Mouse (Mus musculus) embryonic facial prominence, embryonic 10.5 days (tissue): ENCODE measurements around the gene Gzmg. TPM values are rescaled to one million over a fixed set of nuclear protein-coding genes. Genes with fewer than 3 reads are reported as not detected.
"Not testable (repeated sequence)": the region's sequence is repeated elsewhere in the genome, so short reads cannot be mapped to it uniquely, and the experiment has no call there.

Experiments used
- DNase-seq: peaks from one replicate; pipeline ENCODE4 v3.0.0-alpha.2; 2017; ENCODE audit warnings: low spot score
- H3K27ac ChIP-seq: fragments of 300-500 bp; sonication (generic); replicated peaks from 2 replicates; pipeline ENCODE4 v1.5.1; 2016; ENCODE audit warnings: mild to moderate bottlenecking
- H3K27me3 ChIP-seq: fragments of 300-500 bp; sonication (generic); replicated peaks from 2 replicates; pipeline ENCODE4 v1.6.1; 2016; ENCODE audit warnings: low read depth, mild to moderate bottlenecking; ENCODE audit not compliant: poor library complexity, severe bottlenecking
- H3K36me3 ChIP-seq: fragments of 300-500 bp; sonication (generic); replicated peaks from 2 replicates; pipeline ENCODE4 v1.6.1; 2016; ENCODE audit warnings: mild to moderate bottlenecking, moderate library complexity
- H3K4me1 ChIP-seq: fragments of 300-500 bp; sonication (generic); 2 replicates; pipeline ENCODE4 v1.6.1; 2016
- H3K4me3 ChIP-seq: fragments of 300-500 bp; sonication (generic); 2 replicates; pipeline ENCODE4 v1.5.1; 2016; ENCODE audit warnings: mild to moderate bottlenecking, moderate library complexity
- H3K9me3 ChIP-seq: fragments of 300-500 bp; sonication (generic); 2 replicates; pipeline ENCODE4 v1.6.1; 2016; ENCODE audit warnings: mild to moderate bottlenecking
- WGBS: fragments of 180-500 bp; shearing (Covaris S2); methylation state at CpG from one replicate; pipeline ENCODE4 v1.1.7; 2016; 5-methylcytosine and 5-hydroxymethylcytosine counted together
- polyA plus RNA-seq: library from polyadenylated mRNA; unstranded; fragments of >200 nt; fragmentation: Nextera tagmentation; extraction: Ambion mirVana; gene quantifications from 2 replicates; pipeline ENCODE4 v1.2.1, GENCODE M21; 2016

Gzmg gene
- polyA plus RNA-seq = not detected in 2 replicates

DNA sequence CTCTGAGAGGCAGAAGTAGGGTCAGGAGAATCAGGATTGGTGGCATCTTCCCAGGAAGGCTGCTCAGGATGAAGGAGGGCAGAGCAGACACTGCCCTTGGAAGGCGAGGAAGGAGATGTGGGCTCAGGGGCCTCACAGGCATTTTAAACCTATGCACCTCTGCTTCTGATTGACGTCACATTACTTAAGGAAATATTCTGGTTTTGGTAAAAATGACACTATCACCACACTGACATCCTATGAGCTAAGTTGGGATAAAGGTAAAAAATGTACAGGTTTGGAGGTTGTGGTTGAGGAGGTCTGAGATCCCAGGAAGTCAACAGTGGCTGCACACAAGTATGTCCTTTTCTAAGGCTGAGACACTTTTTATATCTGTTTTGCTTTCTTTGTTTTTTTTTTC, at the start of gene Gzmg:
Gzmg (minus strand) TSS at position 101 of the 400 bp plus-strand sequence.
- not testable (repeated sequence) for DNase-seq, H3K27ac ChIP-seq, H3K4me3 ChIP-seq, H3K9me3 ChIP-seq, H3K36me3 ChIP-seq, H3K27me3 ChIP-seq, H3K4me1 ChIP-seq
- 80% methylated on average over 2 of the region's 2 CpGs for WGBS

DNA sequence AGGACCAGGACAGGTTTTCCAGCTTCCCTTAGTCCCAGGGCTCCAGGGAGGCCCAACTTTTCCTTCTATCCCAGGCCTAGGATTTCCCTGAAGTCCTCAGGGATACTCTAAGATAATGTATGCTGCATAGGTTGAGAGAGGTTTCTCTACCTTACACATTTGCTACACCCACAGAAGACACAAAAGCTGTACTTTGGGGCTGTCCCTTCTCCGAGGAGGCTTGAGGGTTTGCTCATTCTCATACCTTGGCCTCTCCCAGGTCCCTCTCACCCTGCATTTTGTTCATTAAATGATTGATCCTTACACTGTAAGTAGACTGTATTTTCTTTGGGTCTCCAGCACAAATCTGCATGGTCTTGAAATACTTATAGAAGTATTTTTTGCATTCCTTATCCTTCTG, 46.2 kb upstream of the Gzmg start:
- Histone ChIP-seq H3K9me3 (no peaks in the 10 kb centered on the region), H3K36me3 (no peaks in the 10 kb centered on the region), H3K4me1 (no peaks in the 10 kb centered on the region), H3K27ac (no peak overlapping the region), H3K27me3 (no peaks in the 10 kb centered on the region), H3K4me3 (no peak overlapping the region)
- no peak for DNase-seq
- WGBS = 93% methylated on average over 1 of the region's 1 CpGs

DNA sequence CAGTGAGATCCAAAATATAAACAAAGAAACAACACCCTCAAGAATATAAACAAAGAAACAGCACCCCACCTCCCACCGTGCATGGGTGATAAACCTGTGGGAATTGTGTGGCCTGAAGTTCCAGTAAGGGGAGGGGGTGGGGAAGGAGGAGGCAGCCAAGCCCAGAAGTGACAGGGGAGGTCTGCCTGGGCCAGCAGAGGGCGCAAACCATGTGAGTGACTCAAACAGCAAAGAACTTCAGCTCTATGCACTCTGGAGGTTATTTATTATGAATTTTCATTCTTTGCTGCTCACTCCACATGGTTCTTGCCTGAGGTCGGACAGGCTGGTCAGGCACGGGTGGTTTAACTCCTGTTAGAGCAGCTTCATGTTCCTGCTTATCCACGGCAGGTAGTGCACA, 45.6 kb upstream of the Gzmg start:
- H3K36me3 ChIP-seq, H3K27me3 ChIP-seq, H3K9me3 ChIP-seq, H3K4me1 ChIP-seq, H3K27ac ChIP-seq, H3K4me3 ChIP-seq: not testable (repeated sequence)
- DNase-seq = peak; percentile 73
- WGBS = 31% methylated on average over 5 of the region's 5 CpGs

DNA sequence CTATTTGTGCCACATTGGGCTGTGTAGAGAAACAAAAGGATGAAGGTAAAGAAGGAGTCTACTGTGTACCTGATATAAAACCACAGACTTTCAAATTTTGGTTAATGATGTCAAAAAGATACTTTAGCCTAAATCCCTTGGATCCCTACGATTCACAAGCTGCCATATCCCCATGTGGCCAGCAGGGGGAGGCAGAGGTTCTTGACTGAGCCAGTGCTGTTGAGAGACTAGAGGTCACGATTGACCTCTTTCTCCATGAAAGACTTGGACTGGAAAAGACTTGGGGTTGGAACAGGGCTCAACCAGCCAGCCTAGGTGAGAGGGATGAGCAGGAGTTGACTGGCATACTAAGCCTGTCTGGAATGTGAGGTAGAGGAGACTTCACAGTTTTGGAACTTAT, 44.6 kb upstream of the Gzmg start:
- 9% methylated on average over 2 of the region's 2 CpGs for WGBS
- Histone ChIP-seq H3K4me3 (no peak overlapping the region), H3K27me3 (no peaks in the 10 kb centered on the region), H3K9me3 (no peaks in the 10 kb centered on the region), H3K27ac (no peak overlapping the region), H3K36me3 (no peaks in the 10 kb centered on the region), H3K4me1 (no peaks in the 10 kb centered on the region)
- peak; percentile 73 for DNase-seq

DNA sequence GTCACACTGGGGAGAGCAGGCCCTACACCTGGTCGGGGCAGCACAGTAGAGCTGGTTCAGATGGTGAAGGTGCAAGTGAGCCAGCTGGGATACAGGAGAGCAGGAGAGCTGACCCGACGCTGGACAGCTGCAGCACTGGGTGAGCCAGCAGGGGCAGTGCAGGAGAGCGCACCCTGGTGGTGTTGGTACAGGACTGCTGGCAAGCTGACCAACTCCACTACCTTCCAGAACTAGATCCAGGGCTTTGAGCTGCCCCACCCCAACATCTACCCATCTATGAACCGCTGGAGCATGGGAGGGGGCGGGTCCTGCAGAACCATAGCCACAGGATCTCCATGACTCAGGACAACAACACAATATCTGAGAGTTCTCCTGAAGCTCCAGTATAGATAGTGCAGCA, 27.6 kb upstream of the Gzmg start:
- Histone ChIP-seq H3K4me1 (no peaks in the 10 kb centered on the region), H3K27ac (no peak overlapping the region), H3K4me3 (no peak overlapping the region), H3K9me3 (no peaks in the 10 kb centered on the region), H3K36me3 (no peaks in the 10 kb centered on the region), H3K27me3 (no peaks in the 10 kb centered on the region)
- WGBS = 59% methylated on average over 6 of the region's 6 CpGs
- DNase-seq = no peak

DNA sequence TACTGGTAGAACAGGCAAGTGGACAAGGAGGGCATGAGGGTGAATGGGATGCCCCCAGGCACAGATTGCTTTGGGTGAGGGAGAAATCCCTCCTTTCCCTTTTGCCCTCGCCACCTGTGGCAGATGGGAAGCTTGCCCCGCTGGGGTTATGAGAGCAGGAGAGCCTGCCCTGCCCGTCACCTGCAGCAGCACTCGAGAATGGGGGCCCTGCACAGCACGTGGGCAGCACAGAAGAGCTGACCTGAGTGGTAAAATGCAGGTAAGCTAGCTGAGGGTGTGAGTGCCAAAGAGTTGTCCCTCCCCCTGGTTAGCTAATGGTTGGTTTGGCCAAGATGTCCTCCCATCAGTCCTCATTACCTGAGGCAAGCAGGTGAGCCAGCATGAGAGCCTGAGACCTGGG, 27.1 kb upstream of the Gzmg start:
- H3K27ac ChIP-seq = no peak overlapping the region
- H3K36me3 ChIP-seq = no peaks in the 10 kb centered on the region
- no peaks in the 10 kb centered on the region for H3K9me3 ChIP-seq
- 80% methylated on average over 5 of the region's 5 CpGs for WGBS
- DNase-seq = no peak
- H3K4me1 ChIP-seq = no peaks in the 10 kb centered on the region
- H3K27me3 ChIP-seq = no peaks in the 10 kb centered on the region
- H3K4me3 ChIP-seq = no peak overlapping the region

DNA sequence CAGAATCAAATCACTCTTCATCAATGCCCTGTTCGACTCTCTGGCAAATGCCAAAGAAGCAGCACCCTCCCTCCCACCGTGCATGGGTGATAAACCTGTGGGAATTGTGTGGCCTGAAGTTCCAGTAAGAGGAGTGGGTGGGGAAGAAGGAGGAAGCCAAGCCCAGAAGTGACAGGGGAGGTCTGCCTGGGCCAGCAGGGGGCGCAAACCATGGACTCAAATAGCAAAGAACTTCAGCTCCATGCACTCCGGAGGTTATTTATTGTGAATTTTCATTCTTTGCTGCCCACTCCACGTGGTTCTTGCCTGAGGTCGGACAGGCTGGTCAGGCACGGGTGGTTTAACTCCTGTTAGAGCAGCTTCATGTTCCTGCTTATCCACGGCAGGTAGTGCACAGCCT, 18.3 kb upstream of the Gzmg start:
- not testable (repeated sequence) for H3K9me3 ChIP-seq, H3K36me3 ChIP-seq, H3K27ac ChIP-seq, H3K4me3 ChIP-seq, H3K27me3 ChIP-seq, H3K4me1 ChIP-seq
- DNase-seq = peak; percentile 73
- WGBS = 33% methylated on average over 8 of the region's 8 CpGs

DNA sequence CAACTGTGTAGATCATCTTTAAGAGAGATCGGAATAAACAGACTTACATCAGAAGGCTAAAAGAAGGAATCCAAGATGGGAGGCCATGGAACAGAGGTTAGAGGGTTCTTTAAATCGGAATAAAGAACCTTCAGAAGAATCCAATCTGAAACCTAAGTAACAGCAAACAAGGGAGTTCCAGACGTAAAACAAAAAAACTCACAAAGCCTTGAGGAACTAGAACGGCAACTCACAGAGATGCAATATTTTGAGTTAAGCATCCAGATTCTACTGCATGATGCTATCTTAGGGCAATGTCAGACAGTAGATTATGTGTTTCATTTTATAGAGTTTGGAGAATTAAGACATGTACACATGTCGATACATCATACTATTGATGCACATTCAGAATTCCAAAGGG, 15.1 kb upstream of the Gzmg start, which contains the start of gene Gzmn:
Gzmn (minus strand) TSS at position 101 of the 400 bp plus-strand sequence.
- Histone ChIP-seq H3K27ac (no peak within 1 kb of the TSS), H3K9me3 (no peaks in the 10 kb centered on the region), H3K36me3 (no peaks in the 10 kb centered on the region), H3K27me3 (no peaks in the 10 kb centered on the region), H3K4me3 (no peak within 1 kb of the TSS), H3K4me1 (no peaks in the 10 kb centered on the region)
- DNase-seq = no peak
- WGBS = 91% methylated on average over 5 of the region's 5 CpGs

DNA sequence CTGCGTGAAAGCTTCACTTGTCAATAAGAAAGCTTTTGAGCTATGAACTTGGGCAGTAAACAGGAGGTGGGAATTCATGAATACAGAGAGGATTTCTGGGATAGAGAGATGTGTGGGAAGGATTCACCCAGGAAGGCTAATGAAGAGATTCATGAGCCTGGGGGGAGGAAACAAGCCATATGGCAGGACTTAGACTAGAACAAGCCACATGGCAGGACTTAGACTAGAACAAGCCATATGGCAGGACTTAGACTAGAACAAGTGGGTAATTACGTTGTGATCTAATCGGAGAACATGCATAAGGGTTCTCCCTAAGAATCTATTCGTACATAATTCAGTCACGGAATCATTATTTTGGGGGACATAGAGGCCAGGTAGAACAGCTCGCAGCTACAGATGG, 14.0 kb upstream of the Gzmg start:
- H3K4me1 ChIP-seq = no peaks in the 10 kb centered on the region
- no peaks in the 10 kb centered on the region for H3K9me3 ChIP-seq
- 94% methylated on average over 6 of the region's 6 CpGs for WGBS
- no peak for DNase-seq
- H3K27me3 ChIP-seq = no peaks in the 10 kb centered on the region
- no peaks in the 10 kb centered on the region for H3K36me3 ChIP-seq
- H3K4me3 ChIP-seq = no peak overlapping the region
- no peak overlapping the region for H3K27ac ChIP-seq

DNA sequence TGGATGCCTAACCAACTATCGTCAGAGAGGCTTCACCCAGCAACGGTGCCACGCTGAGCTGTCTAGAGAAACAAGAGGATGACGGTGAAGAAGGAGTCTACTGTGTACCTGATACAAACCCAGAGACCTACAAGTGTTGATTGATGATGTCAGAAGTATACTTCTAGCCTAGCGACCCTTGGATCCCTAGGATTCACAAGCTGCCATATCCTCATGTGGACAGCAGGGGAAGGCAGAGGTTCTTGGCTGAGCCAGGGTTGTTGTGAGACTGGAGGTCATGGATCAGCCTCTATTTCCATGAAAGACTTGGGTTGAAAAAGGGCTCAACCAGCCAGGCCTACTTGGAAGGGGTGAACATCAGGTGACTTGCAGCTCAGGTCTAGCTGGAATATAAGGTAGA, 13.4 kb upstream of the Gzmg start:
- Histone ChIP-seq H3K36me3 (no peaks in the 10 kb centered on the region), H3K9me3 (no peaks in the 10 kb centered on the region), H3K4me3 (no peak overlapping the region), H3K4me1 (no peaks in the 10 kb centered on the region), H3K27ac (no peak overlapping the region), H3K27me3 (no peaks in the 10 kb centered on the region)
- WGBS = 88% methylated on average over 5 of the region's 5 CpGs
- DNase-seq = no peak

DNA sequence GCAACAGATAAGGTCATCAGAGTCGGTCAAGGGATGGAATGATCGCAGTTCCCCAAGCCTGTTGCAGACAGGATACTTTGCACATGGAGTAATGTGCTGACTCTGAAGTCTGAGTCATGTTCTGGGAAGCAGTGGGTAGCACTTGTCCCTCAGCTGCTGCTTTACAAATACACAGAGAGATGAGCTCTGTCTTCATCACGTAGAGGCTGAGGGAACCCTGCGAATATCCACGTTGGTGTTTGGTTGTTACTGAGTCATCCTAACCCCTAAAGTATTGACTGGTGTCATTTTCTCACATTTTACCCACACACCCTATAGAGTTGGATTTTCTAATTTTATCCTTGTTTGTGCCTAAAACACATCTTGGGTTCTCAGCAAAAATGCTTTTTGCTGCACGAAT, 8.6 kb upstream of the Gzmg start:
- no peak for DNase-seq
- no peaks in the 10 kb centered on the region for H3K9me3 ChIP-seq
- H3K4me3 ChIP-seq = no peak overlapping the region
- no peaks in the 10 kb centered on the region for H3K27me3 ChIP-seq
- H3K27ac ChIP-seq = no peak overlapping the region
- no peaks in the 10 kb centered on the region for H3K4me1 ChIP-seq
- H3K36me3 ChIP-seq = no peaks in the 10 kb centered on the region
- WGBS = 79% methylated on average over 6 of the region's 6 CpGs

DNA sequence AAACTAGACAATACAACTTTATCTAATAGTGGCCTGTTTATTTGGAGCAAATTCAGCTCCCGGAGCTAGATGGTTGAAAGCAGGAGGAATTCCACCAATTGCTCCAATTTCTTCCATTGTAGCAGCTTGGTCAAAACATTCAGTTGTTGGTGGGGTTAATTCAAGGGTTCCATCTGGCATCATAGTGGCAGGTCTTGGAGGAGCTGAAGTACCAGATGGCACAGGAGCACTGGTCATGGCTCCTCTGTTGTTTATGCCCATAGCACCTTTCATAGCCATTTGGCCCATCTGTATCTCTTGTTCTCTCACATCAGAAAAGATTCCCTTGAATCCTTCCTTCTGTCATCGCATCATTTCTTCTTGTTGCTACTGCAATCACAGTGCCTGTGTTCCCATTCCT, 2.7 kb upstream of the Gzmg start:
- Histone ChIP-seq H3K4me3 (no peak overlapping the region), H3K4me1 (no peaks in the 10 kb centered on the region), H3K36me3 (no peaks in the 10 kb centered on the region), H3K9me3 (no peaks in the 10 kb centered on the region), H3K27me3 (no peaks in the 10 kb centered on the region), H3K27ac (no peak overlapping the region)
- WGBS = 84% methylated on average over 2 of the region's 2 CpGs
- DNase-seq = no peak

DNA sequence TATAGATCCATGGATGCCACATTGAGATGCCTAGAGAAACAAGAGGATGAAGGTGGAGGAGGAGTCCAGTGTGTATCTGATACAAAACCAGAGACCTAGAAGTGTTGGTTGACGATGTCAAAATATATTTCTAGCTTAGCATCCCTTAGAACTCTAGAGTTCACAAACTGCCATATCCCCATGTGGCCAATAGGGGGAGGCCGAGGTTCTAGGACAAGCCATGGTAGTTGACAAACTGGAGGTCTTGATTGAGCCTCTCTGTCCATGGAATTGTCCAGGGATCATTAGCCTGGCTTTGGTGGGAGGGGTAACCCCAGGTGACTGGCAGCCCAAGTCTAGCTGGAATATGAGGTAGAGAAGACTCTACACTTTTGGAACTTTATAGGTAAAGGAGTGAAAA, 4.0 kb downstream of the Gzmg start:
- Histone ChIP-seq H3K27ac (no peak overlapping the region), H3K36me3 (no peaks in the 10 kb centered on the region), H3K9me3 (no peaks in the 10 kb centered on the region), H3K4me1 (no peaks in the 10 kb centered on the region), H3K4me3 (no peak overlapping the region), H3K27me3 (no peaks in the 10 kb centered on the region)
- 65% methylated on average over 2 of the region's 2 CpGs for WGBS
- no peak for DNase-seq

DNA sequence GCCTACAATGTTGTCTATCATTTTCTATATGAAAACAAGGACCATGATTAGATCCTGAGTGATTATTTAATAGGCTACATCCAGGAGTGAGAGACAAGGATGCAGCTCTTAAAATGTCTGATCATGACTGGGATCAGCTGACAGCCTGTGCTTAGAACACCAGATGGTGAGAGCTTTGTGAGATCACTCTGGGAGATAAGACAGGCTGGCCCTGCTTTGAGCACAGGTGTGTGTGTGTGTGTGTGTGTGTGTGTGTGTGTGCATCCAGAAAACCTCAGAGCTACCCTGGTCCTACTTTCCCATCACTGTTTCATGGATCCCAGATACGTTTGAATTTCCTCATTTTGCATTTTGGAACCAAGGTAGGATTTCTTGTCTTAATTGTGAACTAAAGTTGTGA, 25.7 kb downstream of the Gzmg start:
- H3K27me3 ChIP-seq, H3K4me1 ChIP-seq, H3K9me3 ChIP-seq, H3K4me3 ChIP-seq, H3K27ac ChIP-seq, H3K36me3 ChIP-seq, DNase-seq: not testable (repeated sequence)
- WGBS = 79% methylated on average over 1 of the region's 1 CpGs
